Mouse (Mus musculus) gastrocnemius, adult 18-20 months (tissue): ENCODE data around the gene Fgl2. TPM values are rescaled to one million over a fixed set of nuclear protein-coding genes. Genes with fewer than 3 reads are reported as not detected.

Experiments used
- total RNA-seq, 2 experiments: library from RNA; stranded (reverse); gene quantifications; 2 replicates each; pipeline ENCODE4 v1.2.3; 2021

Fgl2 gene
- total RNA-seq, 2 experiments from 2014 or later, result 4.0 to 4.8 TPM

Other genes with a start within 250 kb of the Fgl2 start
- gene Gsap, start 186.4 kb upstream of the Fgl2 start, total RNA-seq, result 1 to 10 TPM in 1 of 2 experiments, under 1 TPM in 1; 0.74 to 1.1 TPM
- 1 to 10 TPM; 3.5 to 4.8 TPM for gene Ccdc146, start 52.0 kb downstream of the Fgl2 start, total RNA-seq
- 10 to 100 TPM in 1 of 2 experiments, 1 to 10 TPM in 1; 8.8 to 10.7 TPM for gene Fam185a, start 52.3 kb downstream of the Fgl2 start, total RNA-seq
- 1 to 10 TPM; 1.2 to 1.3 TPM for gene Lrrc17, start 170.9 kb downstream of the Fgl2 start, total RNA-seq